In genomic region chr7:116039196-116039537, GRCm38 (mm10) we compare ENCODE assay signal across 8 mouse cellular contexts. TPM values are rescaled to one million over a fixed set of nuclear protein-coding genes. Genes with fewer than 3 reads are reported as not detected.
DNase-seq lines count a peak whose midpoint lies in the region; ATAC-seq and TF ChIP-seq lines count a peak whose summit lies in the region.

Gene 1110004F10Rik, plus strand, starts transcription at chr7:116039397.

- H3K27me3 ChIP-seq in kidney, embryonic 16.5 days (ENCODE audit: insufficient read depth, low read length) = peaks cover 63% of the 10 kb centered on the region
- H3K27me3 ChIP-seq in MEL (ENCODE audit: control insufficient read depth in 1 of 2, insufficient read depth in 2 of 2, low read length in 2 of 2) = peaks cover 0 to 10% of the 10 kb centered on the region in 2 experiments
- H3K27me3 ChIP-seq in forebrain, embryonic 11.5 days (ENCODE audit: control insufficient read depth, insufficient read depth, low read length) = peaks cover 5% of the 10 kb centered on the region; the same call in 1 of the 2 replicates
- peaks cover 76% of the 10 kb centered on the region for H3K27me3 ChIP-seq in limb, embryonic 10.5 days (ENCODE audit: low read depth, poor library complexity, severe bottlenecking)

- TF ChIP-seq EP300 in MEL (IDR thresholded peaks at IDR 0.05; ENCODE audit: low read depth in 1 of 2, low read length in 2 of 2) = no peak

- H3K9ac ChIP-seq in kidney, embryonic 16.5 days (replicated peaks; ENCODE audit: low read length) = peak within 1 kb of the TSS; percentile 43
- H3K9ac ChIP-seq in MEL (ENCODE audit: control insufficient read depth, low read depth, low read length, poor library complexity, severe bottlenecking) = peak within 1 kb of the TSS; percentile 37
- peak within 1 kb of the TSS; percentile 66 for H3K9ac ChIP-seq in forebrain, embryonic 11.5 days (ENCODE audit: low read length)

- DNase-seq in kidney, adult 11 months = no peak
- peak; percentile 5 for DNase-seq in MEL (ENCODE audit: low read depth, low spot score)
- DNase-seq in forebrain, embryonic 11.5 days (ENCODE audit: low spot score) = peak; percentile 58
- DNase-seq in heart, postnatal 25 days (ENCODE audit: low spot score) = no peak
- peak; percentile 61 for DNase-seq in limb, embryonic 10.5 days (ENCODE audit: low spot score)
- DNase-seq in spleen, postnatal 36 days (ENCODE audit: low spot score in 2 of 2) = no peak

- no peak for TF ChIP-seq POLR2A in MEL (IDR thresholded peaks at IDR 0.05; ENCODE audit: control insufficient read depth in 1 of 2, insufficient read depth in 1 of 2, low read depth in 1 of 2, low read length in 2 of 2, poor library complexity in 1 of 2)

- H3K4me2 ChIP-seq in kidney, embryonic 16.5 days (replicated peaks; ENCODE audit: low read depth, low read length) = peak within 1 kb of the TSS; percentile 94
- H3K4me2 ChIP-seq in forebrain, embryonic 11.5 days (ENCODE audit: low read depth, low read length, severe bottlenecking) = peak within 1 kb of the TSS; percentile 99

- no peaks in the 10 kb centered on the region for H3K9me3 ChIP-seq in kidney, embryonic 16.5 days (ENCODE audit: low read length)
- H3K9me3 ChIP-seq in MEL (replicated peaks; ENCODE audit: insufficient read depth, low read length) = no peaks in the 10 kb centered on the region
- H3K9me3 ChIP-seq in forebrain, embryonic 11.5 days (ENCODE audit: control insufficient read depth, low read length) = no peaks in the 10 kb centered on the region
- no peaks in the 10 kb centered on the region for H3K9me3 ChIP-seq in limb, embryonic 10.5 days (replicated peaks)

- WGBS in kidney, embryonic 16.5 days = 0% methylated on average over 11 of the region's 11 CpGs
- WGBS in forebrain, embryonic 11.5 days = under 1% methylated on average over 11 of the region's 11 CpGs
- under 1% methylated on average over 11 of the region's 11 CpGs for WGBS in limb, embryonic 10.5 days

- no peak within 1 kb of the TSS for H3K27ac ChIP-seq in kidney, embryonic 16.5 days (ENCODE audit: low read length)
- H3K27ac ChIP-seq in MEL (ENCODE audit: control insufficient read depth, low read depth, low read length) = no peak within 1 kb of the TSS
- no peak within 1 kb of the TSS for H3K27ac ChIP-seq in forebrain, embryonic 11.5 days (ENCODE audit: low read depth, low read length)
- peak within 1 kb of the TSS; percentile 75 for H3K27ac ChIP-seq in limb, embryonic 10.5 days

- H3K79me2 ChIP-seq in MEL (ENCODE audit: control insufficient read depth, insufficient read depth, low read length, poor library complexity) = no peaks in the 10 kb centered on the region

- no peak for TF ChIP-seq CTCF in MEL (IDR thresholded peaks at IDR 0.05 in 2 of 3, conservative IDR thresholded peaks at IDR 0.05 in 1 of 3; ENCODE audit: control insufficient read depth in 1 of 3, insufficient read depth in 1 of 3, low read depth in 2 of 3, low read length in 3 of 3, poor library complexity in 1 of 3, severe bottlenecking in 1 of 3)

- no peak; the same call in 1 of the 2 replicates for ATAC-seq in kidney, embryonic 16.5 days (ENCODE audit: low FRiP score, low TSS enrichment)
- ATAC-seq in forebrain, embryonic 11.5 days (replicated peaks; ENCODE audit: low FRiP score) = 0 out of 2 replicates have a peak, but pooled peaks have one; percentile 8
- ATAC-seq in monocyte, adult 5-6 weeks (replicated peaks; ENCODE audit: insufficient number of reproducible peaks, low FRiP score, low TSS enrichment, poor library complexity, severe bottlenecking) = no peak

- intact Hi-C loops in heart, postnatal 25 days (cut with DNase I) = no loop called here

- no peaks in the 10 kb centered on the region for H3K36me3 ChIP-seq in kidney, embryonic 16.5 days (ENCODE audit: insufficient read depth, low read length)
- no peaks in the 10 kb centered on the region for H3K36me3 ChIP-seq in MEL (ENCODE audit: control insufficient read depth in 1 of 2, insufficient read depth in 2 of 2, low read length in 2 of 2)
- no peaks in the 10 kb centered on the region for H3K36me3 ChIP-seq in forebrain, embryonic 11.5 days (ENCODE audit: control insufficient read depth, insufficient read depth, low read length)
- H3K36me3 ChIP-seq in limb, embryonic 10.5 days = no peaks in the 10 kb centered on the region

- TF ChIP-seq RAD21 in MEL (IDR thresholded peaks at IDR 0.05; ENCODE audit: low read depth, low read length) = no peak; the same call in 1 of the 2 replicates

- peaks cover 32% of the 10 kb centered on the region for H3K4me1 ChIP-seq in kidney, embryonic 16.5 days (ENCODE audit: insufficient read depth, low read length)
- no peaks in the 10 kb centered on the region for H3K4me1 ChIP-seq in MEL (ENCODE audit: control insufficient read depth in 1 of 2, insufficient read depth in 2 of 2, low read length in 2 of 2)
- H3K4me1 ChIP-seq in forebrain, embryonic 11.5 days (replicated peaks; ENCODE audit: control insufficient read depth, insufficient read depth, low read length) = peaks cover 16% of the 10 kb centered on the region
- H3K4me1 ChIP-seq in limb, embryonic 10.5 days = peaks cover 48% of the 10 kb centered on the region

- peak within 1 kb of the TSS; percentile 51 for H3K4me3 ChIP-seq in kidney, embryonic 16.5 days (ENCODE audit: low read length)
- peak within 1 kb of the TSS; percentile 64 to 71 for H3K4me3 ChIP-seq in MEL (ENCODE audit: control insufficient read depth in 1 of 2, insufficient read depth in 1 of 2, low read depth in 2 of 2, low read length in 2 of 2)
- H3K4me3 ChIP-seq in forebrain, embryonic 11.5 days (ENCODE audit: low read depth, low read length) = peak within 1 kb of the TSS; percentile 48
- peak within 1 kb of the TSS; percentile 62 for H3K4me3 ChIP-seq in limb, embryonic 10.5 days

TF ChIP-seq in MEL, 35 proteins besides CTCF, POLR2A, EP300 and RAD21:
- TF ChIP-seq ETS1 (IDR thresholded peaks at IDR 0.05; ENCODE audit: low read depth, low read length) = no peak

RNA-seq across cellular contexts. Expression of gene 1110004F10Rik, which starts in this region (rescaled TPM):
- polyA plus RNA-seq in kidney, embryonic 16.5 days (2015; fragmentation: Nextera tagmentation; extraction: Ambion mirVana) = 266 and 275 TPM in 2 replicates
- 158 and 160 TPM in 2 replicates for total RNA-seq in MEL (2012; rRNA removed)
- 100 to 1,000 TPM in 1 of 2 experiments, not detected in 1; 182 TPM for polyA plus RNA-seq in MEL (2012; ENCODE audit: insufficient read depth in 1 of 2, insufficient read length in 2 of 2, low read depth in 1 of 2, low replicate concordance in 2 of 2, missing spikeins in 1 of 2)
- polyA plus RNA-seq in forebrain, embryonic 11.5 days (2014; fragmentation: Nextera tagmentation; extraction: Ambion mirVana) = 358 and 366 TPM in 2 replicates
- 10 to 100 TPM; 51.5 to 53.2 TPM for total RNA-seq in heart, postnatal 25 days (2021)
- 329 and 347 TPM in 2 replicates for polyA plus RNA-seq in limb, embryonic 10.5 days (2016; fragmentation: Nextera tagmentation; extraction: Ambion mirVana)
- 163 to 218 TPM (median 176 TPM) in 3 replicates for total RNA-seq in monocyte, adult 5-6 weeks (2017)

Comparison
In these comparisons a context has a peak if more than half of its experiments do, and no peak if none do; other contexts are left out.
1. DNase-seq: peak in MEL (single experiment), forebrain, embryonic 11.5 days (single experiment) and limb, embryonic 10.5 days (single experiment); none in kidney, adult 11 months (single experiment), heart, postnatal 25 days (single experiment) and spleen, postnatal 36 days (0 of 2).
2. Peak in every context shown above with its lines, with median percentiles within 50 percentile points of each other: H3K4me3 ChIP-seq and H3K9ac ChIP-seq.